Mouse (Mus musculus) cerebellum, postnatal 4 days (tissue): Measurements from ENCODE around the gene Nt5c.
"Not testable (repeated sequence)": the region's sequence is repeated elsewhere in the genome, so short reads cannot be mapped to it uniquely, and the experiment has no call there.

Source experiments
- DNase-seq, 2 experiments: peaks; one replicate each; pipeline ENCODE4 v3.0.0; 2022; ENCODE audit warnings: low spot score in 2 of 2, mixed read lengths in 1 of 2

Gene Nt5c

GRCm38 (mm10) chr11:115467217-115467618, 24.4 kb downstream of the Nt5c start:
- no peak for DNase-seq

GRCm38 (mm10) chr11:115464851-115465250, 26.8 kb downstream of the Nt5c start:
- DNase-seq: no peak

GRCm38 (mm10) chr11:115463397-115463796, 28.3 kb downstream of the Nt5c start:
- DNase-seq: no peak

DNA sequence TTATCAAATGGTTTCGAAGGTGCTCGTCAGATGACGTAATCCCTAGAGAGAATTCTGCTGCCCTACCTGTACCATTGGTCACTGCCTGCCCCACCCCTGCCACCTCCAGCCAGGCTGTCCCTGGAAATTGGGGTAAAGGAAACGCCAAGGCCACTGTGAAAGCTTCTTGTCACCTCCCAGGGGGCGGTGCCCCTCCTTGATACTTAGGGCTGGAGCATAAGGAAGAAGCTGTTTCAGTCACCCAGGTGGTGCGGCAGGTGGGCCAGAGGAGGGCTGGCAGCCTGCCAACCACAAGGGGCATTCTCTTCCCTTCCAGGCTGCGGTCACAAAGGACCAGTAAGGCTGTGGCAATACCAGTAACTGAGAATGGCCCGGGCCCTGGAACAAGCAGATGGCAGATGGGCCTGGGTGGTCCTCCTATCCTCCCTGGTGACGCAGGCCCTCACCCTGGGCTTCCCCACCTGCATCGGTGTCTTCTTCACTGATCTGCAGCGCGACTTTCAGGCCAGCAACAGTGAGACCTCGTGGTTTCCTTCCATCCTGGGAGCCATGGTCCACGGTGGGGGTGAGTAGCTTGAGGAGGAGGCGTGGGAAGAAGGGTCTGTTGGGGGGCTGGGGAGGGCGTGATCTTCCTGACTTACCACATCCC, 29.3 kb downstream of the Nt5c start, which contains the start of gene Slc16a5:
Gene Slc16a5, plus strand, starts transcription at position 232 of the 649 bp plus-strand sequence.
- no peak for DNase-seq

GRCm38 (mm10) chr11:115461846-115462242, 29.8 kb downstream of the Nt5c start:
- DNase-seq: no peak

GRCm38 (mm10) chr11:115460976-115461375, 30.7 kb downstream of the Nt5c start:
- DNase-seq: no peak

DNA sequence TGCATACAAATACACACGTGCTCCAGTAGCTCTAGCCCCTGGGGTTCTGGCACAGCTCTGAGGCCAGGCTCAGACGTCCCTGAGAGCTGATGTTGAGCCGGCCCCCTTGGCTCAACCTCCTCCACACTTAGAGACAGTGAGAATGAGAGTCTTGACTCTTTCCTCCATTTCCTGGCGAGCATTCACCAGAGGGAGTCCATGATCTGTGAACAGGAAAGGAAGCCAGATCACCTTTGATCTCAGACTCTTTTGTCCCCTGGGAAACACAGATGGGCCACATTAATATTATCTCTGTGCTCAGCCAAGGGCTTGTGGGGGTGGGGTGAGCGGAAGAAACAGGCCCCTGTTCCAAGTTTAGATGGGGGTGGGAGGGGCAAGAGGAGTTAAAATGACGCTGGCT, 34.3 kb downstream of the Nt5c start:
- DNase-seq: no peak

DNA sequence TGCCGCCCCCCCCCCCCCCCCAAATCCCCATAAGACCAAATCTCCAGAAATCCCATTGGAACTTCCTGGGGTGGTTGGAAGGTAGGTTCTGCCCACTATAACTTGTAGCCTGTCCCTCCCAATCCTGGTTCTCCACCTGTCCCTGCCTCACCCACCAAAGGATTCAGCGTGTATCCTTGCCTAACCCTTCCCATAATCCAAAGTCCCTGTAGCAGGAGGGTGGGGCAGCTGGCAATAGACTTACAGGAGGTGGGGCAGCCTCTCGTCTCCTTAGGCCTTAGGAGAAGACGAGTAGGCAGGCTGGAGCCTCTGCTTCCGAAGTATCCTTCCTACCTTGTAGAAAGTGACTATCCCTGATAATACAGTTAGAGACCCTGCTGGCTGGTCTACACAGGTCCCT, 35.5 kb downstream of the Nt5c start:
- no peak for DNase-seq

DNA sequence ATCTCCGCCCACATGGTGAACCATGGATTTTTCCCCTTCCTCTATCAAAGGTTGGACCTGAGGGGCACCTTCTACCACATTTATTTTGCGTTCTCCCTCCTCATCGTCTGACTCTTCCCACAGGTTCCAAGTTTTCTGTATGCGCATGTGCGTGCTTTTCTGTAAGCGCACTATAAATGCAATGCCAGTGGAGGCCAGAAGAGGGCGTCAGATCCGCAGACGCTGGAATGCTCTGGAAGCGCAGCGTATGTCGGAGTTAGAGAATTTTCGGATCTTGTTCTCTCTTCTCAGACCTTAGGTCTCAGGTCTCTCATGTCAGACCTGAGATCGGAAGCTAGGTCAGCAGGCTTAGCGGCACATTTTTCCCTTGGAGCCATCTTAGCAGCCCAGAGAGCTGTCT, 36.0 kb downstream of the Nt5c start:
- no peak for DNase-seq

- not testable (repeated sequence) for DNase-seq
These were observed 36.8 kb downstream of the Nt5c start for GRCm38 (mm10) chr11:115454822-115455221.

- DNase-seq: no peak
These were observed 38.4 kb downstream of the Nt5c start for GRCm38 (mm10) chr11:115453306-115453705.

- no peak for DNase-seq
These were observed 39.3 kb downstream of the Nt5c start for GRCm38 (mm10) chr11:115452281-115452860.

DNA sequence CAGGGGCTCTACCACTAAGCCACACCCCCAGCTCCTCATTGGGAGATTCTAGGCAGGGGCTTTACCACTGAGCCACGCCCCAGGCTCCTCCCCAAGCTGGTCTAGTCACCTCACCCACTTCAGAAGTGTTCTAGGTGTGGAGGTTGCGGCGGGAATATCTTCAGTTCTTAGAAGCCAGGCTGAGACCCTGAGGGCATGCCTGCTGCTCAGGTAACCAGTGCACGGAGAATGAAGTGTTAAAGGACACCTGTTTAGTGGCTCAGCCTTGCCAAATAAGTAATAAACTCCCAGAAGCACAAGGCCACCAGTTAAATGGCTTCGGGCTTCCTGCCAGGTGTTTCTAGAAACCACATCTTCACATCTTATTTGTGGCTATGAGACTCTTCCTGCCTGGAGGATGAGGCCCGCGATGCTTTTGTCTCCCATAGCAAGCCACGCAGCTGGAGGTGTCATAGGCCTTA, 39.9 kb downstream of the Nt5c start:
- no peak for DNase-seq

GRCm38 (mm10) chr11:115450176-115450575, 41.5 kb downstream of the Nt5c start:
- DNase-seq: no peak

- DNase-seq: no peak
These were observed 42.7 kb downstream of the Nt5c start for GRCm38 (mm10) chr11:115448998-115449397.

DNA sequence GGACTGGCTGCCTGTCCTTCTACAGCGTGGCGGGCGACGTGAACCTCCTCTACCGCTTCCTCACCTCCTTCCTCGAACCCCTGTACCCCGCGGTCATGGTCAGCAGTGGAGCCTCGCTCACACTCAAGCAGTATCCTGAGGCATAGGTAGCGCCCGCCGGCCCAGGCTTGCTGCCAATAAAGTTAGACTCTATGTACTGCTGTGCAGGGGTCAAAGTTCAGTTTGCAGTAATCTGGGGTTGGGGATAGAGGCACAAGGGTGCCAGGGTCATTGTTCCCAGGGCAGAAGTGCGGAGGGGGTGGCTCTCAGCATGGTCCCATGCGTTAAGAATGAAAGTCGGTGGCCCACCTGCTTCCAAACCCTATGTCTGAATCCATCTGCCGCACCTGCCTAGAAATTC, 43.6 kb downstream of the Nt5c start:
- no peak for DNase-seq

DNA sequence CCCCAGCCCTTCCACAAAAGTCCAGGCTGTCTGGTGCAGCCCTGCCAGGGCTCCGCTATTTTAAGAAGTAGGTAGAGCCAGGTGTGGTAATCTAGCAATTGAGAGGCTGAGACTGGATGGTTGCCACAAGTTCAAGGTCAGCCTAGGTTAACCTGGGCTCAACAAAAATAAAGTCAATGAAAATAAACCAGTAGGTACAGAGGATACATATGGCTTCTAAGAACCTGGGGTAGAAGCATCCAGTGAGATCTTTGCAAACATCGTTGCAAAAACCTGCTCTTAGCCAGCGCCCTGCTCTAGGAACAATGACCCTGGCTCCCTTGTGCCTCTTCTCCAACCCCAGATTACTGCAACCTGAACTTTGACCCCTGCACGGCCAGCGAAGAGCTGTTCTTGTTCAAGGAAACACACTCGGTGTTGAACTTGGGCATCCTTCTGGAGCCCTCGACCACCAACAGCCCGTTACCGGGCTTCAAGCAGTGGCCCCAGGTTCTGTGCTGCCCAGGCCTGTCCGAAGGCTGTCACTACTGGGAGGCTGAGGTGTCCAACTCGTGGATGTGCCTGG, 44.3 kb downstream of the Nt5c start:
- DNase-seq: no peak

DNA sequence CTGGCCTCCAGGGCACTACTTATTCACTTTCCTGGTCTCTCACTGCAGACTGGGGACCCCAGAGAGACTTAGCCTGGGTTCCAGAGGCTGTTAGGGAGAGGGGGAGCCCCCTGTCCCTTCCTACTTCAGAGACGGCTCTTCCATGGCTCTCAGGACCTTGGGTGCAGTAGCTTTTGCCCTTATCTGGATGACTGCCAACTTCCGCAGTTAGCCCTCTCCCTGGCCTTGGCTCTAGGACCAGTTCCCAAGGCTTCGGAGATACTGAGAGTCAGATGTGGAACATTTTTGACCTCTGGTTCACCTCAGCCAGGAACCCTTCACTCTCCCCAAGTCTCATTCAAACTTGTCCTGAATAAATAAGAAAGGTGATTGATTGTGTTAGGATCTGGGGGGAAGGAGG, 44.8 kb downstream of the Nt5c start:
- no peak for DNase-seq

DNA sequence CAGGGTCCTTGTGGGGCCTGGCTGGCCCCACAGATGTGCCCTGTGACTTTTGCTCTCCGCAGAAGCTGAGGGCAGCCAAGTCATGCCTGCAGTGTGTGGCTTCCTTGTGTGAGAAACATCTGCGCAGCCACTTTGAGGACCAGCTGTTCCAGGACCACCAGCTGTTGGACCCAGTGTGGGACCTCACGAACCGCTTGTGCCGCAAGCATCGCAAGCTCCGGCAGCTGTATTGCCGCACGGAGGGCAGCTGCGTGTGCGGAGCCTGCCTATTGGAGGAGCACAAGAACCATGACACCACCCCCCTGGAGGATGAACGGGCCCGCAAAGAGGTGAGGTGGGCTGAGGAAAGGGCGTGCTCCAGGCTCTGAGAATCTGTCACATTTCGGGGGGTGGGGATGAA, 50.2 kb downstream of the Nt5c start:
- DNase-seq: no peak
